Mouse (Mus musculus): ENCODE results near the gene Nrxn1. TPM values are rescaled to one million over a fixed set of nuclear protein-coding genes. Genes with fewer than 3 reads are reported as not detected.

The Nrxn1 gene
- total RNA-seq, 2 experiments from 2014 or later = 718 to 743 TPM

- DNase-seq (ENCODE audit: extremely low spot score in 1 of 2, low spot score in 2 of 2) = peak; percentile 87 to 91
- intact Hi-C loops (cut with DNase I) = loop anchor here (10.0 kb wide), 1 partner anchor 433 kb away; no protein-coding TSS in a partner anchor
Observed at GRCm38 (mm10) chr17:90088314-90088650, 1004.6 kb downstream of the Nrxn1 start.

- intact Hi-C loops (cut with DNase I) = loop anchor here (10.0 kb wide), 1 partner anchor 433 kb away; no protein-coding TSS in a partner anchor
Observed at GRCm38 (mm10) chr17:90087616-90088313, 1005.1 kb downstream of the Nrxn1 start.

GRCm38 (mm10) chr17:90086826-90087225 lies 1006.0 kb downstream of the Nrxn1 start:
- intact Hi-C loops (cut with DNase I) = loop anchor here (10.0 kb wide), 1 partner anchor 432 kb away; no protein-coding TSS in a partner anchor
- peak; percentile 59 to 60 for DNase-seq (ENCODE audit: extremely low spot score in 1 of 2, low spot score in 2 of 2)

More at GRCm38 (mm10) chr17:90087616-90088313, 1005.1 kb downstream of the Nrxn1 start:
- no peak for DNase-seq (ENCODE audit: extremely low spot score in 1 of 2, low spot score in 2 of 2)

GRCm38 (mm10) chr17:90079003-90079402 lies 1013.9 kb downstream of the Nrxn1 start:
- DNase-seq (ENCODE audit: extremely low spot score in 1 of 2, low spot score in 2 of 2) = no peak
- intact Hi-C loops (cut with DNase I) = no loop called here

DNA sequence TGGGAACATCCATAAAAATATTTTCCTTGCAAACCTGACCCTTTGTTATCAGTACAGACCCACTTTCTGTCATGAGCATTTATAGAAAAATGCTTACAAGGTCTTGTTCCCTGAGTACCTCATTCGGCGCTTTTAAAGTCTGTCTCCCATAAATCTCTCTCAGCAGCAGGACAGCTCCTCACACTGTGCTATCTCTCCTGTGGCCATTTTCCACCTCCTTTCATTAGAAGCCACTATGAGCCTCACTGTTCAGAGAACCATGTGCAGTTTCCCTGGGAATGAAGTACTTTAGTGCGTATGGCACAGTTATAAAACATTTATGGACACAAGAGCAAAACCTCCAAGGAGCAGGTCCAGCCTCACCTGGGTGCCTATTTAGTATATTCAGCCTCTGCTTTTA lies 1014.4 kb downstream of the Nrxn1 start:
- intact Hi-C loops (cut with DNase I) = no loop called here
- DNase-seq (ENCODE audit: extremely low spot score in 1 of 2, low spot score in 2 of 2) = no peak

DNA sequence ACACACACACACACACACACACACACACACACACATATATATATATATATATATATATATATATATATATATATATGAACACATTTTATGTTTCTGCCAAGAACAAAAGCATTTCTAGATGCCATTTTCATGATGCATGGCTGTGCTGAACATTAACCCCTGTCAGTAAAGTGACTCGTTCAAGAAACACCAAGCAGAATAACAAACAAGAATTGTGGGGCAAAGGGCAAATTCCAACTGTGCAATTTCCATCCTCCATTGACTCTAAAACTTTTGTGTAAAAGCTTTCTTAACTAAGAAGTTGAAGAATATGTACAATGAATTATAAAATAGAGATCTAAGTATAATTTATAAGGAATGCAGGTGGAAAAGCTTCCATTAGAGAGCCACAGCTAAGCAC lies 1030.0 kb downstream of the Nrxn1 start:
- intact Hi-C loops (cut with DNase I) = no loop called here
- no peak for DNase-seq (ENCODE audit: extremely low spot score in 1 of 2, low spot score in 2 of 2)

DNA sequence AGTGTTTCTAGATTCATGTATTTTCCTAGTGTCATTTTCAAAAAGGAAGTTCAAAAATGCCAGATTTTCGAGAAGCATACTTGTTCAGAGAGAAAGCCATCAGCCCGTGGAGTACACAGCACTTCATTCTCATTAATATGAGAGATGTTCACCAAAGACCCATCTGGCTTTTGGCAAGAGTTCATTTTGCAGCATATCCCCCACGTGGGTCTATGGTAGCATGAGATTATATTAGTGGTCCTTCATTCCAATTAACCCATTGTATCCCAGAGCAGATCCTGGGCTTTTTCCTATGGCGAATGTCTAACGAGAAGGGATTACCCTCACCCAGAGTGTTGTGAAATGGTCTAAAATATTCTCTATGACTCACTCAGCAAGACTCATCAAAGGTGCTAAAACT lies 1032.0 kb downstream of the Nrxn1 start:
- intact Hi-C loops (cut with DNase I) = no loop called here
- DNase-seq (ENCODE audit: extremely low spot score in 1 of 2, low spot score in 2 of 2) = no peak

DNA sequence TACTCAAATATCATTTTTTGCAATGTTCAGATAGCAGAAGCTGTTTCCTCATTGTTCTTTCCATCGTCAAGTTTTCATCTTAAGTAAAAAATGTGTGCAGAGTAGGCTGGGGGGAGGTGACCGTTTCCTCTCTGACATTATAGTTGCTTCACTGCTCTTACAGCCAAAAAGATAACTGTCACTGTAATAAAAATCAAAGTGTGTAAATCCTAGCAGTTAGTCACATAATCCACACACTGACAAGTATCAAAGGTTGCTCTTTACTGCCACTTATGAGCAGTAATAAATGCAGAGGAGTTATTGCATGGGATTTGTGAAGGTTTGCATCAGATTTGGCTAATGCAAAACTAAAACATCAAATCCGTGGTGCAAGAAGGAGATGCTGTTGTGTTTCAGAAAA lies 1032.7 kb downstream of the Nrxn1 start:
- DNase-seq (ENCODE audit: extremely low spot score in 1 of 2, low spot score in 2 of 2) = no peak
- intact Hi-C loops (cut with DNase I) = no loop called here

GRCm38 (mm10) chr17:90059320-90060111 lies 1033.4 kb downstream of the Nrxn1 start:
- DNase-seq (ENCODE audit: extremely low spot score in 1 of 2, low spot score in 2 of 2) = no peak
- intact Hi-C loops (cut with DNase I) = no loop called here

DNA sequence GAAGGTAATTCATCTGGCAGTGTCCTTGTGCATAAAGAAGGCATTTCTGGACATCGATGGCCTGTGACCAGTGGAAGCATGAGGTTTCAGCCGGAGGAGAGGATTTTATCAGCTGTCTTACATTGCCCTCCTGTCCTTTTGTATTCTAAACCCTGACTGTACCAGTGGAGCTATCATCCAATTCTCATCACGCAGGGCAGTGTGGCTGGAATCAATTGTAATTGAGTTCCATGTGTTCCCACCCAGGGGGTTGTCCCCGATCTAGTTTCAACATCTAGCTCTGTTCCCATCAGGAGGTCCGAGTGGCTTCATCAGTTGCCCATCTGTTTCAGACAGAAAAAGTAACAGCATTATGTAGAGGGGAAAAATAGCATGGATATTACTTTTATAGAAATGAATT lies 1038.6 kb downstream of the Nrxn1 start:
- no peak for DNase-seq (ENCODE audit: extremely low spot score in 1 of 2, low spot score in 2 of 2)

DNA sequence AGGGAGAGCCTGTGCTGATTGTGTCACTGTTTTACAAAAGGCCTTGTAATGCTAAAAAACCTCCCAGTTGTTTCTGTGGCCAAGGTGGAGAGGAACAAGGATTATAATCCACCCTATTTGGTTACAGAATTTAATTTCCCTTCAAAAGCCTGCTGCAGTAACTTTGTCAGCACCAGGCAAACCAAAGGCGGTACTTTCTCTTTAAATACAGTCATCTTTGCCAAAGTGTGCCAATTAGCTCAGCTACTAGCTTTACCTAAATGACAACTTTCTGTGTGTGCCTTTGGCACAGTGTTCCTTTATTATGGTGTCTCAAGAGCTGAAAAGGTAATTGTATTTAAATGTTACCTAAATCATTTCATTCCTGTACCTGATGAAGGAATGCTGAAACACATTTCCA lies 1053.6 kb downstream of the Nrxn1 start:
- DNase-seq (ENCODE audit: extremely low spot score in 1 of 2, low spot score in 2 of 2) = no peak
- intact Hi-C loops (cut with DNase I) = no loop called here

More for the DNA sequence above, 1038.6 kb downstream of the Nrxn1 start:
- intact Hi-C loops (cut with DNase I) = no loop called here

DNA sequence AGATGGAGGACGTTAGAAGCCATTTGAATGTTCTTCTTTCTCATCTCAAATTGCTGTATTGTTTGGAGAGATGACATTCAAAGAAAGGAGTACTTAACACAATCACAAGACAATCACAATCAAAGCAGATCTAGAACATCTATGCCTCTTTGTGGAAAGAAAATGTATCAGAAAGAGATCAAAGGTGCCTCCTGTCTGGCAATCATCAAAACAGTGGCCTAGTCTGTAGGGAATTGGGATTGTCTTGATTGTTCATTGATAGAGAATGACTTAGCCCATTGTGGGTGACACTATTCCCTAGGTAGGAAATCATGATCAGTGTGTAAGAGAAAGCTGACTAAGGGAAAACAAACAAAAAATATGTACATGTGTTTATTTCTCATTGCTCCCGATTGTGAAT lies 1060.5 kb downstream of the Nrxn1 start:
- intact Hi-C loops (cut with DNase I) = no loop called here
- no peak for DNase-seq (ENCODE audit: extremely low spot score in 1 of 2, low spot score in 2 of 2)

- intact Hi-C loops (cut with DNase I) = no loop called here
- no peak for DNase-seq (ENCODE audit: extremely low spot score in 1 of 2, low spot score in 2 of 2)
Observed at GRCm38 (mm10) chr17:90016636-90017035, 1076.2 kb downstream of the Nrxn1 start.

- intact Hi-C loops (cut with DNase I) = no loop called here
- no peak for DNase-seq (ENCODE audit: extremely low spot score in 1 of 2, low spot score in 2 of 2)
Observed at GRCm38 (mm10) chr17:90011761-90012160, 1081.1 kb downstream of the Nrxn1 start.

DNA sequence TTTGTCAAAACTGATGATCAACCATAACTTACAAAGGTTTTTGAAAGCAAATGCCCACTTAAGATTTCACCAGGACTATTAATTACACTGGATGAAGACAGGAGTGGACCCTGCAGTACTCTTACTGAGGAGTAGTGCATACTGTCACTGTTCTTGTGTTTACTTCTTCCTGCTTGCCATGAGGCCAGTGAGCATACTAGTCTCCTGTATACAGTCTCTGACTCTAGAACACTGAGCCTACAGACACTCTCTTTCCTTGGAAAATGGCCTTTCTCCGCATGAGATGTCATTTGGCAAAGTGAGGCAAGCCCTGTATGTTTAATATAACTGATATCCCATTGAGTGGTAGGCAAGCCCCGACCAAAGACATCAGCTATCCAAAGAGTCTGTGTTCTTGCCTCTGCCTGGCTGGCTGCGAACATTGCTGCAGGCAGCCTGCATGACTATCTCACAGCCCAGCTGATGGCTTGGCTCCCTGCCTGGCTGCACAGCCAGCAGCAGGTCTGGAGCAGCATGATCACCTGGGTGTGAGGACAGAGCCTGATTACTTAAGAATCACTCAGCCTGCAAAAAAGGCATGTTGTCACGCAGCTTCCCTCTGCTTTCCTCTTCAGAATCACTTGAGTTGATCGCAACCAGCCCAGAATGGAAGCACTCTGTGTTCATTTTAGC lies 1085.3 kb downstream of the Nrxn1 start:
- intact Hi-C loops (cut with DNase I) = no loop called here

DNA sequence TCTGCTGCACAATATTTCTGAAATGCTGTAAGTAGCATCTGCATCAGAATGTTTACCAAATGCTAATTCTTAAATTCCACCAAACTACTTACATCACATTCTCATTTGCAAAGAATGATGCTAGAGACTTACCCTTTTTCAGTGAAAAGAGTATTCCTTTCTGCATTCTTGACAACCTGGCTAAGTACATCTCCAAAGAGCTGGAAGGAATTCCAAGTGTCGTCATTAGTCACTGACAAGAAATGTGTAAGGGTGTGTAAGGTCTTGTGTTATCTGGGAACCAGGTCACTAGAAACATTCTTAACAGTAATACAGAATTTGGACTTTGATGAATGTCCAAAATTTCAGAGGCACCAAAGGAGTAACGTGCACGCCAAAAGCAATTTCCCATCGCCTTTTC lies 1102.2 kb downstream of the Nrxn1 start:
- intact Hi-C loops (cut with DNase I) = no loop called here
- no peak for DNase-seq (ENCODE audit: extremely low spot score in 1 of 2, low spot score in 2 of 2)

More for the DNA sequence above, 1085.3 kb downstream of the Nrxn1 start:
- DNase-seq (ENCODE audit: extremely low spot score in 1 of 2, low spot score in 2 of 2) = peak in 1 of 2 experiments; percentile 38

Measured in left cerebral cortex, postnatal 10 days (tissue).